Mouse (Mus musculus) splenic B cell, adult 2 months (primary cell): Measurements from ENCODE around the gene Trim8.

ENCODE experiments used
- DNase-seq: peaks from one replicate; pipeline ENCODE4 v3.0.0-alpha.2; 2011; ENCODE audit warnings: low read depth, low spot score
- H3K27me3 ChIP-seq: 2 replicates; pipeline ENCODE4 v1.6.1; 2012; ENCODE audit warnings: mild to moderate bottlenecking, low read length, moderate library complexity, mixed read lengths; ENCODE audit not compliant: control insufficient read depth, poor library complexity, insufficient read depth, severe bottlenecking
- H3K36me3 ChIP-seq: 2 replicates; pipeline ENCODE4 v1.6.1; 2012; ENCODE audit warnings: mild to moderate bottlenecking, low read length, moderate library complexity, mixed read lengths; ENCODE audit not compliant: control insufficient read depth, poor library complexity, insufficient read depth, severe bottlenecking

Trim8 gene

DNA sequence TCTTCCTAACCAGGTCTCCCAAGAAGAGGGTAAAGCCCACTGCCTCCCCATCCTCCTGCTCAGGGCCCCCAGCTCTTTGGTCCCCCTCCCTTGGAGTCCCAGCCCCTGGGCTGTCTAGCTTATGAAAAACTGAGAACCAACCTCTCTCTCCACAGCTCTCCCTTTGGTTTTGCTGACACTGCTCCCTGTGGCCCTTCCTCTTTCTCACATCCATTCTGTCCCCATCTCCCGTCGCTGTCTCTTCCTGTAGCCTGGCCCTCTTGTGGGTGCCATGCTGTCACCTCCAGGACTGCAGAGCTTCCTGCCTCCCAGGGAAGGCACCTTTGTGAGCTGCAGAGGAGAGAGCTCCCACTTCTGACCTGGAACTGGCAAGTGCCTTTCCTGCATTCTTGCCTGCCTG, 14.8 kb upstream of the Trim8 start:
- Histone ChIP-seq H3K27me3 (no peaks in the 10 kb centered on the region), H3K36me3 (no peaks in the 10 kb centered on the region)
- DNase-seq, result no peak

DNA sequence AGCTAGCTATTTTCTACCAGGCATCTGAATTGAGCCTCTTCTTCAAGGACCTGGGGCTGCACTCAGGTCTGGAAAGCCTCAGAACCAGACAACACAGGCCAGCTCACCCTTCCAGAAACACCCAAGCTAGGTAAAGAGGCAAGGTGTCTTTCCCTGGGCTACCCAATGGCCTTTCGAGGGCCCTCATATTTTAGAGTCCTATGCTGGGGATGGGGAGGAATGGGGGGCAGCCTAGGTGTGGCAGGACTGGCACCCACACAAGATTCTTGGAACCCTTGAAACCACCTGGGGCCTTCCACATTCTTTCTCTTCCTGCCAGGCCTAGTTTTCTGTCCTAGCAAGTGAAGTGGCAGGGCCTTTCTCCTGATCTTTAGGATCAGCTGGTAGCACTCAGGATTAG, 12.1 kb upstream of the Trim8 start:
- DNase-seq, result no peak
- H3K36me3 ChIP-seq, result no peaks in the 10 kb centered on the region
- H3K27me3 ChIP-seq, result no peaks in the 10 kb centered on the region

- Histone ChIP-seq H3K36me3 (no peaks in the 10 kb centered on the region), H3K27me3 (no peaks in the 10 kb centered on the region)
- DNase-seq, result no peak
Observed at GRCm38 (mm10) chr19:46490634-46491033, 10.9 kb upstream of the Trim8 start.

DNA sequence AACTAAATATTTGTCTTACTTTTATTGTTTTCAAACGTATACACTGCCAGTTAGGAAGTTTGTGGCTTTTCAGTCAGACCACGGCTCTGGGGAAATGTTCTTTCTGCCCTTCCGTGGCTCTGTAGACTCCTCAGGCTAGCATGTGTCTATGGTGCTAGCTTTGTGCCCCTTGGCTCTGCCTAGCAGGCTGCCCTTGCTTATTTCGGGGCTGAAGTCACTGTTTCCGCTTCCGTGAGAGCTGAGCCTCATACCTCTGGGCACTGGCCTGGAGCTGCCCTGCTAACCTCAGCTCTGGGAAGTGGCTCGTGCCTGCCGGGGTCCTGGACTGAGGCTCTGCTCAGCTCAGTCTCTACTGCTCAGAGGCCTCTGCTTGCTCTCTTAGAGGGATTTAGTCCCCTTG, 6.4 kb upstream of the Trim8 start:
- no peaks in the 10 kb centered on the region for H3K27me3 ChIP-seq
- peak; percentile 55 for DNase-seq

GRCm38 (mm10) chr19:46497230-46497629, 4.3 kb upstream of the Trim8 start:
- DNase-seq, result no peak
- Histone ChIP-seq H3K27me3 (no peaks in the 10 kb centered on the region), H3K36me3 (no peaks in the 10 kb centered on the region)

More for the DNA sequence above, 6.4 kb upstream of the Trim8 start:
- no peaks in the 10 kb centered on the region for H3K36me3 ChIP-seq

DNA sequence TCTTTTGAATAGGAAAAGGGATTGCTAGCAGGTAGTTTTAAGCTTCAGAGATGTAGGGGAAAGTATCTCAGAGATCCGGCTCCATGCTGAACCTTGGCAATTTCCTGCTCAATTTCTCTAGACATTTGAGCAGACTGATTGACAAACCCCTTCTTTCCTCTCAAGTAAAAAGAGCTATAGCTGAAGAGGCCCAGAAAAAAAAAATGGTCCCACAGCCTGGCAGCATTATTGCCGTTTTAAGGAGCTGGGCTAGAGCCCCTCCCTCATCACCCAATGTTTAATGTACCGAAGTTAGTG, 2.0 kb upstream of the Trim8 start:
- Histone ChIP-seq H3K36me3 (0 out of 2 replicates have a peak, but pooled peaks cover 1% of the 10 kb centered on the region), H3K27me3 (no peaks in the 10 kb centered on the region)
- no peak for DNase-seq

GRCm38 (mm10) chr19:46499836-46500580, 1.5 kb upstream of the Trim8 start:
- H3K27me3 ChIP-seq, result no peaks in the 10 kb centered on the region

DNA sequence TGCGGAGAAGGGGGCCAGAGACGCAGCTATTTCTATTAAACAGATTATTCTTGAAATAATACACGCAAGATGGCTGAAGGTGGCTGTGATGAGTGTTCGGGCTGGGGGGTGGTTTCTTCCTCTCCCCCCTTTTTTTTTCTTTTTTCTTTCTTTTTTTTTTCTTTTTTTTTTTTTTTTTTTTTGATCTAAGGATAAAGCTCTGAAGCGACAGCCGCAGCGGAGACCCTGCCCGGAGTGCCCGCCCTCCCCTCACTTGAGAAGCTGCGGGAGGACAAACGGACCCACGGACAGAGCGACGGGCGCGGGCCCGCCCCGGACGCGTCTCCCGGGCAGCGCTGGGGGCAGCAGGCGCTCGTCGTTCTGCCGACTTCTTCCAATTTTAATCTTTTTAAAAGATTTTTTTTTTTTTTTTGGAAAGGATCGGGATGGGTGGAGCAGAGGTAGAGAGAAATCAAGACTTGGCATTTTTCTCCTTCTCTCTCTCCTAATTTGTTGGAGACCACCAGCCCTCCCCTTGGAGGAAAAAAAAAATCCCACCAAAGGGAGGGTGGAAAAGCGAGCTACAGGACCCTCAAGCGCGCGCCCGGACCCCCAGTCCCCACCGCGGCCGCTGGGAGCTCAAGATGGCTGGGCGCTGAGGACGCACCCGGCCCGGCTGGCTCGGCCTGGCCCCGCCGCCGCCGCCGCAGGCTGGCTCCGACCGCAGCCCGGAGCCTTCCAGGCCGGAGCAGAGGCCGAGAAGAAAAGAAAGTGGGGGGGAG, 741 bp upstream of the Trim8 start:
- H3K36me3 ChIP-seq, result 0 out of 2 replicates have a peak, but pooled peaks cover 1% of the 10 kb centered on the region
- no peaks in the 10 kb centered on the region for H3K27me3 ChIP-seq
- DNase-seq, result peak; percentile 60

More at GRCm38 (mm10) chr19:46499836-46500580, 1.5 kb upstream of the Trim8 start:
- H3K36me3 ChIP-seq, result 0 out of 2 replicates have a peak, but pooled peaks cover 1% of the 10 kb centered on the region
- DNase-seq, result peak; percentile 100

DNA sequence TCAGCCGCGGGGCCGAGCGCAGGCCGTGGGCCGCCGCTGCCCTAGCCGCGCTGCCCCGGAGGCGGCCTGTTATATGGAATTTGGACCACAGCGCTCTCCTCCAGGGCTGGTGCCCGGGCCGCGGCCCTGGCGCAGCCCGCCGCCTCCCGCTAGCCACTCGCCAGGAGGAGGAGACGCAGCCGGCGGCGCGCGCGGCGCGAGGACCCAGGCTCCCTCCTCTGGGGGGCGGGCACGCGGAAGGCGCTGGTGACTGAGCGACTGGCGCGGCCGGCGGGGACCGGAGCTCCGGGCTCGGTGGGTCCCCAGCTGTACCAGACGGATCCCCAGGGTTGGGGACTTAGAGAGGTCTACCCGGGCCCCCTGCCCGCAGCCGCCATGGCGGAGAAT, 560 bp downstream of the Trim8 start:
- peak; percentile 71 for DNase-seq
- Histone ChIP-seq H3K36me3 (peaks cover 6% of the 10 kb centered on the region), H3K27me3 (no peaks in the 10 kb centered on the region)

- H3K36me3 ChIP-seq, result peaks cover 6% of the 10 kb centered on the region
- DNase-seq, result peak; percentile 90
- H3K27me3 ChIP-seq, result no peaks in the 10 kb centered on the region
Observed at GRCm38 (mm10) chr19:46502471-46503166, 1.1 kb downstream of the Trim8 start.

GRCm38 (mm10) chr19:46503351-46504084, 2.0 kb downstream of the Trim8 start:
- Histone ChIP-seq H3K27me3 (no peaks in the 10 kb centered on the region), H3K36me3 (peaks cover 6% of the 10 kb centered on the region)
- peak; percentile 79 for DNase-seq

GRCm38 (mm10) chr19:46504085-46504552, 2.6 kb downstream of the Trim8 start:
- H3K27me3 ChIP-seq, result no peaks in the 10 kb centered on the region
- peaks cover 6% of the 10 kb centered on the region for H3K36me3 ChIP-seq
- peak; percentile 61 for DNase-seq

DNA sequence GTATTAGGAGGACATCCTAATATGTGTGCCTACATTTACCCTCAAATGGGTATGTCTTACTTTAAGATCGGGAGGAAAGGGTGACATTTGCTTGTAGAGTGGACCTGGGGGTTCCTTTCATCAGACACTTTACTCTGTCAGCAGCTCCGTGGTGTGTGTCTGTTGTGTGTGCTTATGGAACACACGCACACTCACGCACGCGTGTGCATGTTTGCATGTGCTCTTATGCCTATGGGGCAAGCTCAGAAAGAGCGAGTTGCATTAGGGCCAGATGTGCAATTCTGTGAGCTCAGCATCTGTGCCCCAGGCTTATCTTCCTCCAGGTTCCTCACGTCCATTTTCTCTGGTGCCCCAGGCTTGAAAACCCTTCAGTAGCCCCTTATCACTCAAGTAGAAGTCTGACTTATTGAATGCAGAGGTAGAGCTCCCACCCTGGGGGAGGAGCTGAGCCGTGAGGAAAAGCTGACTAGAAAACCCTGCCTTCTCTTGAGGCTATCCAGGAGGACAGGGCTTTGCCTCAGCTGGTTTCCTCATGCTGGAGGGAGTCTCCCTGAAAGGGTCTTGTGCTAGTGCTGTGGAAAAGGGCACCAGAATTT, 3.4 kb downstream of the Trim8 start:
- H3K27me3 ChIP-seq, result no peaks in the 10 kb centered on the region
- DNase-seq, result no peak
- H3K36me3 ChIP-seq, result peaks cover 6% of the 10 kb centered on the region
